Mouse (Mus musculus) T-helper 2 cell (primary cell): ENCODE measurements around the gene Setx.

ENCODE experiments used
- in situ Hi-C: fragments of 300-600 bp; cut with MboI, MseI; formaldehyde crosslinking; loops from one replicate; pipeline ENCODE4 v1.15.1; 2025; ENCODE audit warnings: high pct_unique_total_duplicates

Gene Setx

DNA sequence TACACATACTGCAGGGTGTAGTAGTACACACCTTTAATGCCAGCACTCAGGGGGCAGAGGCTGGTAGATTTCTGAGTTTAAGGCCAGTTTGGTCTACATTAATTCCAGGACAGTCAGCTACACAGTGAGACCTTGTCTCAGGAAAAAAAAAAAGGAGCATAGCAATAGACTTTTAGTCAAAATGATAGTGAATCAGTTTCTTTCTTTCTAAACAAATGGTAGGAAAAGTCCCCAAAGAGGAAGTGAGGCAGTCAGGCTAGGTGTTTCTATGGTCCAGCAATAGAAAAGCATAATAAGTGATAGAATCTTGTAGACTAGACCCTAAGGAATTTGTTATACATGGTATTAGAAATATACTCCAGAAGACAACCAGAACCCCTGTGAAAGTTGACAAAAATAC lies 11.2 kb downstream of the Setx start:
- in situ Hi-C loops: loop anchor here (5.0 kb wide), 1 partner anchor 37 kb away; no protein-coding TSS in a partner anchor

DNA sequence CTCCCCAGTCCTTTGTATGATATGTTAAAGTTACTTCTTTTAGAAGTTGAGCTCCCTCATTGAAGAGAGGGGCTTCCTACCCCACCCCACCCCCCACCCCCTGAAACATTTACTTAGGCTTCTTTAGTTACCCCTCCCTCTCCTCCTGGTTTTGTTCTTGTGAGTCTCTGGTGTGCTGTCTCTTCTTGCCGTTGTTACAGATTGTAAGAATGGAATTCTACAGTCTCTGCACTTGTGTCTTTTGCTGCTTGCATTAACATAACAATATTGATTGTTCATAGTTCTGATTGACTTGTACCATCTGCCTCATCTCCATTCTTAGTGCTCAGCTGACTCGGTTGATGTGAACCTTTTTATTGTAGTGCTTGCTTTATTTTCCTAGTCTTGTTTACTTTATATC lies 28.0 kb downstream of the Setx start:
- in situ Hi-C loops: loop anchor here (10.0 kb wide), 1 partner anchor 853 kb away; no protein-coding TSS in a partner anchor

DNA sequence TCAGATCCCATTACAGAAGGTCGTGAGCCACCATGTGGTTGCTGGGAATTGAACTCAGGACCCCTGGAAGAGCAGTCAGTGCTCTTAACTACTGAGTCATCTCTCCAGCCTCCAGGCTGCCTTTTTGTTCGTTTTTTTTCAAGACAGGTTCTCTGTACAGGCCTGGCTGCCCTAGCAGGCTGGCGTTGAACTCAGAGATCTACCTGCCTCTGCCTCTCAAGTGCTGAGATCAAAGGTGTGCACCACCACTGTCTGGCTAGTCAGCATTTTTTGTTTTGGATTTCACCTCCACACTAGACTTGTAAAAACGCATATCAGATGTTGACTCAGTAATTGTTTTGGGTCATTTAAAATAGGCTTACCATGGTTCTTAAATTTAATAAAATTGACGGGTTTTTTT lies 44.1 kb downstream of the Setx start:
- in situ Hi-C loops: no loop called here

DNA sequence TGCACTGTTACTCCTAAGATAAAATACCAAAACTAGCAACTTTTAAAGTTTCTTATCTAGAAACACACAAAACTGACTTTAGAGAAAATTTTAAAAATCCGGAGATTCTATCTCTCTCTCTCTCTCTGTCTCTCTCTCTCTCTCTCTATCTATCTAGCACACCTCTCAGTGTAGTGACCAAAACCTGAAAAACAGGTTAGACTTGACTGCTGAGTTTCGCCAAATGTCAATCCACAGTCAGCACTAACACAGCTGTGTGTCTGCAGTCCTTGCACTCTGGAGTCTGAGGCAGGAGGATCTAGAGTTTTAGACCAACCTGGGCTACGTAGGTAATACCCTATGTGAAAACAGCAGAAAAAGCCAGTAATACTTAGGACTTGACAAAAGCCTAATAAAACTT lies 50.9 kb downstream of the Setx start:
- in situ Hi-C loops: loop anchor here (5.0 kb wide), 1 partner anchor 38 kb away; no protein-coding TSS in a partner anchor

DNA sequence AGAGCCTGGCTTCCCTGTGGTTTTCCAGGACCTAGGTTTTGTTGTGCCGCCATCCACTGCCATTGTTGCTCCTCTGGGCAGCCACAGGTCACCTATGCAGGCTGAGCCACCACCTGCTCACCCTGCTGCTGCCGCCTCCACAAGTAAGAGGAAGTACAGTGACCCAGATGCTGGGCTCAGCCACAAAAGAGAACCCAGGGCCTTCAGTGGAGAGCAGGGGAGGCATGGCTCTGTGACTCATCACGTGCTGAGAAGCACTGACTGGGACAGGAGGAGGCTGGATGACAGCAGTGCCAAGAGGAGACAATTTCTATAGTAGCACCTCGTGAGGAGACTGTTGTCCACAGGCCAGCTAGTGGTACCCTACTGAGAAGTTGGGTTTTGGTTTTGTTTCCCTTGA lies 55.8 kb downstream of the Setx start:
- in situ Hi-C loops: no loop called here

DNA sequence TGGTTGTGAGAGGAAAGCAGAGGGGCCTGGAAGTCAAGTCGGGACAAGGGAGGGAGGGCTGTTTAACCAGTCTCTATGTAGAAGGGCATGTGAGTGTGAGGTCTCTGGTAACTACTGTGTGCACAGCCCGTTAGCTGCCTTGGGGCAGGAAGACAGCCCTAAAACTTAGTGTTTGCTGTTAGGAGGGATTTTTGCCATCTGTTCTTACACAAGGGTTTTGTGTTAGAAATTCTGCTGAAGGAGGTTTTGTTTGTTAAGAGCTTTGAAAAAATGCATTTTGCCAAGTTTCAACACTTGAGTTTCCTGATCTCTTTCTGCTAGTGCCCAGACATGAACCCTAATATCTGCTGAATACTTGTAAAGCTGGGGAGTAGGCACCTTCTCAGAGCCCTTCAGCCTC lies 57.1 kb downstream of the Setx start:
- in situ Hi-C loops: no loop called here

DNA sequence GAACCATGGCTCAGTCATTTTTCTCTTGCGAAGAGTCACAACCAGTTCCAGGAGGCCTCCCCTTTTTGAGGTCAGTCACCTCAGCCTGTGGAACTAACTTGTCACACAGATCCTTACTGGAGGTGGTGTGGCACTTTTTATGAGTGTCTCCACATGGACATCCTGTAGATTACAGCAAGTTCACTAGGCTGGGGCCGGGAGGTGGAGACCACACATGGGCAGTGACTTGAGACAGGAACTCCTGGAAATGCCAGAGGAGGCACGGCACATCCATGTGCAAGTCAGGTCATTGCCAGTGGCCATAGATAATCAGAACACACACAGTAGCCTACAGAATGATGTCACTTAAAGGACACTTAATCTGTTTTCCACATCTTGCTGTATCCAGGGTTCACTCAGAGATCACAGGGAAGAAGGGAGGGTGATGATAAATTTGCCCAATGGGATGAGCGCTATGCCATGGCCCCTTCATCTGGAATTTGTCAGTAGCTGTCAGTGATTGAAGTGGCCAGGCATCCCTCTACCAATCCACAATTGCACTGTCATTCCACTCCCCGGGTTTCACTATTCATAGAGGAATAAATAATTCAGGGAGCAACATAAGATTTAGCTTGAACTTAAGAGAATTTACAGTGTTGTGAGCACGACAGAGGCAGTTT lies 59.4 kb downstream of the Setx start:
- in situ Hi-C loops: no loop called here

DNA sequence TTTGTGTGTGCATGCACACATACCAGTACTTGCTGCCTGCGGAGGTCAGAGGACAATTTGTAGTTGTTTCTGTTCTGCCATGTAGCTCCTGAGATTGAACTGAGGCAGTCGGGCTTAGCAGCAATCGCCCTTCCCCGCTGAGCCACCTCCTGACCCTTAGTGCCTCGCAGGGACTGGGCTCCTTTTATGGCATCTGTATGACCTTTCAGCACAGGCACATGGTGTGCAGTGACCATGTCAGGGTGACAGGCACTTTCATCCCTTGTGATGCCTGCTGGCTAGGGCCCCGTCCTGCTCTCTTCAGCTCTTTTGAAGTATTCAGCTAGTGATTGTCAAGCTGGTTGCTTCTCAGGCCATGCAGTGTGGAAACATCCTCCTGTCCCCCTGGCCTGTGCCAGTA lies 62.2 kb downstream of the Setx start:
- in situ Hi-C loops: no loop called here

DNA sequence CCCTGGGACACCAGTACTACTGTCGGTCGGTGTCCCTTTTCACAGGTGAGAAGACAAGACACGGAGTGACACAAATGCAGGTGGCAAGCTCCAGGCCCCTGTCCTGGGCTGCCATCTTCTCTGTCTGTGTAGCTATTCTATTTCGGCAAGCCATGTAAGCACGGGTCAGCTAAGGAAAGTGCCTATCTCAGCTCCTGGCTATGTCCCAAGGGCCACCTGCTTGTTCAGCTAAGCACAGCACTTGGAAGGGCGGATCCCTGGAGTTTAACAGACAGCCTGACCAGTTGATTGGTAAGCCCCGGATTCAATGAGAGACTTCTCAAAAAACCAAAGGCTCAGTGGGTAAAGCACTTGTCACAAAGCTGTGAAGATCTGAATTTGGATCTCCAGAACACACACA lies 66.4 kb downstream of the Setx start:
- in situ Hi-C loops: no loop called here

DNA sequence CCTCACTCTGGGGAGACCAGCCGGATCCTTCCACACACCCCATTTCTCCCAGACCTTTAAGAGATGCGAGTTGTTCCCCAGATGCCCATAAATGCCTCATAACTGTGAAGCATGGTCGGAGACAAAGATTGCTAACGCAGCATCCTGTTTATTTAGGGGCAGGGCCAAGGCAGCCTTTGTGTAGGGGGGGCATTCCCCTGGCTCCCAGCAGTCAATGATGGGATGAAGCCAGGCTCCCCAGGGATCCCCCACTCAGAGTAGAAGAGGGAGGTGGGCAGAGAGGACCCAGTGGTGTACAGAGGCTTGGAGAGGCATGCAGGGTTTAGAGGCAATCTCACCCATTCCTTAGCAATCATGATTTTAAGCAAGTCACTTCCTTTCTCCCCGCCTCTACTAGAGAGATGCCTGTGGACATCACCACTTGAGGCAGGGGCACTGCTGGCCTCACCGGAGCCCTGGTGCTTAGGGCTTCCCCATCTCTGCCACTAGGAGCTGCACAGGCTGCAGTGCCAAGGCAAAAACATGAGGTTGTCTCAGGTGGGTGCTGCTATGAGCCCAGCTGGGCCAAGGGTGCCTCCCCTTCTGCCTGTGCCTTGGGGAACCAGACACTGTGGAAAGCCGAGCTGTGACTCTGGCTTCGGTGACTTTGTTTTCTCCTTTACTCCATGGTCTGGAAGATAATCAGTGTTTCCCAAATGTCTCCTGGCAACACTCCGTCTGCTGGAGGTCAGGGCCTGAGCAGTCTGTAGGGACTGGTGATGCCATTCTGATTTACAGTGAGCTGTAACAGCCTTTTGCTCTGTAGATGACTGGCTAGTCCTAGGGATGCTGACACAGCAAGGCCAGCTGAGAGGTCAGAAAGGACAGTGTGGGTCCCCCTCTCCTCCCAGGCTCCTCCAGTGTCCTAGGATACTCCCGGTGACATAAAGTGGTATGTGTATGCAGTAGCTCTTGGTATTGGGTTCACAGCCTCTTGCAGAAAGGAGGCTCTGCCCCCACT lies 67.5 kb downstream of the Setx start:
- in situ Hi-C loops: no loop called here

DNA sequence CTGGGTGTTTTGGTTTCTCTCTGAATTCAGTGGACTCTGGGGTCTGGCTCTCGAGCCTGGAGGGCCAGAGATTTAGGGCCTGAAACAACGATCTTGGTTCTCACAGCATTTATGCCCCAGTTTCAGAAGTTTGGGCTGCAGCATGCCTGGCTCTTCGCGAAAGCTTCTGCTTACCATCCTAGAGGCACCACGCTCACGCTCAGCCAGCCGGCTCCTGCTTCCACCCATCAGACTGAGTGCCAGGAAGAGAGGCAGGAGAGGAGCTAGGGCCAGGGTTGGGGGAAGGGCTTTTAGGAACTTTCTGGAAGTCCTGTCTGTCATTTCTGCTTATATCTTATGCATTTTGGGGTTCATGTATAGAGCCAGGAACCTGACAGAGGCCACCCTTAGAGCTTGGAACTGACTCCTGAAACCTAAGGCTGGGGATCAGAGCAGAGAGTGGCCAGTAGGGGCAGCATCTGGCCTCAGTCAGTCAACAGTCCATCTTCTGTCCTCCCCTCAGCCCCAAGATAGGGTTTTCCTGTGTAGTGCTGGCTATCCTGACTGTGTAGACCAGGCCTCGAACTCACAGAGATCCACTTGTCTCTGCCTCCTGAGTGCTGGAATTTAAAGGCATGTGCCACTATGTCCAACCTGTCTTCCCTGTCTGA lies 68.8 kb downstream of the Setx start:
- in situ Hi-C loops: no loop called here

DNA sequence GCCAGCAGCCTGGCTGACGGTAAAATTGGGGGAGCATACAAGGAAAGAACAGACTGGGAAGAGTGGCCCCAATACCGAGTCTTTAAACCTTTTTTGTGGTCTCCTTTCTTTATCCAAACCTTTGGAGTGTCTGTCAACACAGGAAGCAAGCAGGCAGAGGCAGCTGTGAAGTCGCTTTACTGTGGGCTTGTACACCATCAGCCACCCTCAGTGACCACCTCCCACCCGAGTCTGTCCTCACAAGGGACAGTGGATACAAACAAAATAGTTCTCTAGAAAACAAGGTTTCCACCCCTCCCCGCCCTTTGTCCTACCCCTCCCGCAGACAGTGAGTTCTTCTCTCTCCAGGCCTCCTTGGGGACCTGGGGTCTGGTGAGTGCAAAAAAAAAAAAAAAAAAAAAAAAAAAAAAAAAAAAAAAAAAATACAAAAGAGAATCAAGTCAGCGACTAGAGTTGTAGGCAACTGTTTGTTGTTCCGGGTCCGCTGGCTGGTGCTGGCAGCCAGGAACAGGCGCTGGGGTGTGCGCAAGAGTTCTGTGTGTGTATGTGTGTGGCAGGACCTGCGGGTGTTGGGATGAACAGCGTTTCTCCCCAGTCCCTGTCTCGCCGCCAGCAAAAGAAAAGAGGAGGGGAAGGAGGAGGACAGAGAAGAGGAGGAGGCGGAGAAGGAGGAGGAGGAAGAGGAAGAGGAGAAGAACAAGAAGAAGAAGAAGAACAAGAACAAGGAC lies 70.0 kb downstream of the Setx start:
- in situ Hi-C loops: no loop called here

DNA sequence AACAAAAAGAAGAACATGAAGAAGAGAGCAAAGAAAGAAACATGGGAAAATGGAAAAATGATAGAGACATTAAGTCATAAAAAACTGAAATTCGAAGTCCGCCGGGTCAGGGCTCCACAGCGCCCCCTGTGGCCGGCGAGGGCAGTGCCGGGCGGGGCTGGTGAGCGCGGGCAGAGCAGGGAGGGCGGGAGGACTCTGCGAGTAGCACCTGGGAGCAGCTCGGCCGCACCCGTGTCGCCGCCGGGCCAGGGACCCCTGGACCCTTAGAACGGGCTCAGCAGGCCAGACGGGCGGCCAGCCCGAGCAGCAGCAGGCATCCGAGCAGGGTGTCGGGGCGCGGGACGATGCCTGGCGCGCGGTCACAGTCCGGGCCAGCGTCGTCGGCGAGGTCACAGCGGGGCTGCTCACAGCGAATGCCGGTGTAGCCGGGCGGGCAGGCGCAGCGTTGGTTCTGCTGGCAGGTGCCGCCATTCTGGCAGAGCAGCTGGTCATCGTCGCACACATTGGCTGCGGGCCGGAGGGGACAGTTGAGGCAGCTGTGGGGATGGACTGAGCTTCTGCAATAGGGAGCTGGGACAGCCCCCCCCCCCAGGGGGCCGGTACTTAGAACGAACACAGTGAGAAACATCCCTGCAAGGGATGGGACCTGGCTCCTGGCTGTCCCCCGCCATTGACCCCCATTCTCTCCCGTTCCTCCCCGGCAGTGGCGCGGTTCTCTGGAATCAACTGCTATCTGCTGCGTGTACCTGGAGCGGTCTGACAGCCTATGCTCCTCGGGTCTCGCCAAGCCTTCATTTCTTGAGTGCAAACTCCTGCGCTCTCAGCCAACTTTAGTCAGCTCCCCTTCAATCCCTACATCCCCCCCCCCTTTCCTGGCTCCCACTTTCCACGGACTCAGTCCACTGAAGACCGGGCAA lies 70.8 kb downstream of the Setx start:
- in situ Hi-C loops: no loop called here

DNA sequence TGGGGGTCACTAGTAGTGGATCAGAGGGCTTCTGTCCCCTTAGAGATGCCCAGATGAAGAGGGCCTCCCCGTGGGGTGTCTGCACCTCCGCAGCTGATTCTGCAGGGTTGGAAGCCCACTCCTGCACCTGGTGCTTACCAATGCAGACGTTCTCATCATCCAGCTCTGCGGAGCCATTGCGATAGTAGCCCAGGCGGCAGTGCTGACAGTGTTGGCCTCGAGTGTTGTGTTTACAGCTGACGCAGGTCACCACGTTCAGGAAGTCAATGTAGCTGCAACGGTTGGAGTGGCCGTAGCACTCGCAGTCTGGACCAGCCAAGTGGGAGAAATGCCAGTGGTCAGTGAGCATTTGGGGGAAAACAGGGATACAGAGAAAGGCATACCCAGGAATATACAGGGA lies 72.9 kb downstream of the Setx start:
- in situ Hi-C loops: no loop called here

DNA sequence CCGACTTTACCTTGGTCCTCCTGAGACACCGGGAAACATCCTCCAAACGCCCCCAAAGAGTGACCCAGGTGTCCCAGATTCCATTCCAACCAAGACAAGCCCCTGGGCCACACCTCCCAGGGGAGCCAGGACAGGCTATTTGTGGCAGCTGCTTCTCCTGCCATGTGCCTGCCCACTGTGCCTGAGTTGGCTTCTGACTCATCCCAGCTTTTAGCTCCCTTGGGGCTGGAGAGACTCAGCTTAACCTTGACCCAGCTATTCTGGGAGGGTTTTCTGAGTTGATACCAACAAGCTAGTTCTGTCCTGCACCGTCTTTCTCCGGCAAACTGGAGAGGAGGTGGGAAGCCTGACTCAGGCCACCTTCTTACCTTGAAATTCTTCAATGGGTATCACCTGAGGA lies 74.5 kb downstream of the Setx start:
- in situ Hi-C loops: no loop called here

DNA sequence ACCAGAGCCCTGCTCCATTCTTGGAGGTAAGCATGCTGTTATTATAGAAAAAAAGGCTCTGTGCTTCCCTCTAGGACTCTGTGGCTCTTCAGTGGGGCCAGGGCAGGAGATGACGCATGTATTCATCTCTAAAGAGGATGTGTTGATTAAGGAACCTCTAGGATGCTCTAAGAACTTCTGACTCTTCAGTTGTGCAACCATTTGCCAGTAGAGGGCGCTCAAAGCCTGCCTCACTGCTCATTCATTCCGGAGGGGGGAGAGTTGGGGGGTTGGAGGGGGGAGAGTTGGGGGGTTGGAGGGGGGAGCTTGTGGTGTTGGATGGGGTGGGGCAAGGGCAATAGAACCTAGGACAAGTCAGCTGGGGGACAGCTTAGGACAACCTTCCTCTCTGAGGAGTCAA lies 75.9 kb downstream of the Setx start:
- in situ Hi-C loops: no loop called here

DNA sequence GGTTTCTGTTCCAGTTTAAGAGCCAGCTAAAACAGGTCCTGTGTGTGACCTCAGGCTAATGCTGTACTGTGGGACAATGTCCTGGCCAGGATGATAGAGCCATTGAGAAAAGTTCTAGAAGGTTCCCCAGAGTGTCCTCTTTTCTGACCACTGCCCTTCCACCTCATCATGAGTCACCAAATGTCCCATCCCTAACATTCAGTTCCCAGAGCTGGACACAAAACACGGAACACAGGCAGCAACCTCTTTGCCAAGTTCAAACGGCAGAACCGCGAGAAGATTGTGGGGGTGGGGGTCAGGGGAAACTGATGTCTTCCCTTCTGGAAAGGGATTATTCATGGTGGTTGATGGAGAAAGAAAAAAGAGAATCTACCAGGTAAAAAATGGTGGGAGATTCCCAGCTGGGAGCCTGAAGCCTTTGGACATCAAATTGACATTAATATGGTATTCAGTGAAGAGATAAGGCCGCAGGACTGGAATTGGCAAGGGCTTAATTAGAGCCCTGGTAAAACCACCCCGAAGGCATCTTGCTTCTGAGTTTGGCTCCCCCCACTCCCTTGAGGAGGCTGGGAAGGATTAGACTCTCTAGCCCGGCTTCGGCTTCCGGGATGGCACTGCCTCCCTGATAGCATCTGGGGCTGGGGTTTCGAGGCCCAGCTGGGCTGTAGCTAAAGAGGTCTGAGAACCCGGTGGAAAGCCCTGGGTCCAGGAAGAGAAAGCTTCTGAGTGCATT lies 77.4 kb downstream of the Setx start:
- in situ Hi-C loops: no loop called here

DNA sequence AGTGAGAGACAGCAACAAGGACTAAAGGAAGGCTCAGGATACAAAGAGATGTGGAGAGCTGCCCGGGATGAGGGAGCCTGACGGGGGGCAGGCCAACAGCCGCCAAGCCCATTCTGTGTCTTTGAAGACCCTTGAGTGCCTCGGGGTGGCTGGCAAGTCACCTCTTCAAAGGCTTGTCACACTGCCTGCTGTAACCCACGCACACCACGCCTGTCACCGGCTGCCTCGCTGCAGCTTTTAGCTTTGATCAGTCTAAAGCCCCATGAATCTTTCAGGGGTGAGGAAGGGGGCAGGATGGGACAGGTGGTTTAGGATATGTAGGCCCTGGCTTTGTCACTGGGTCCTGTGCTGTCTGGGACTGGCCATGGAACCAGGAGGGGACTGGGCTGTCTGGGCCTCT lies 82.2 kb downstream of the Setx start:
- in situ Hi-C loops: no loop called here

DNA sequence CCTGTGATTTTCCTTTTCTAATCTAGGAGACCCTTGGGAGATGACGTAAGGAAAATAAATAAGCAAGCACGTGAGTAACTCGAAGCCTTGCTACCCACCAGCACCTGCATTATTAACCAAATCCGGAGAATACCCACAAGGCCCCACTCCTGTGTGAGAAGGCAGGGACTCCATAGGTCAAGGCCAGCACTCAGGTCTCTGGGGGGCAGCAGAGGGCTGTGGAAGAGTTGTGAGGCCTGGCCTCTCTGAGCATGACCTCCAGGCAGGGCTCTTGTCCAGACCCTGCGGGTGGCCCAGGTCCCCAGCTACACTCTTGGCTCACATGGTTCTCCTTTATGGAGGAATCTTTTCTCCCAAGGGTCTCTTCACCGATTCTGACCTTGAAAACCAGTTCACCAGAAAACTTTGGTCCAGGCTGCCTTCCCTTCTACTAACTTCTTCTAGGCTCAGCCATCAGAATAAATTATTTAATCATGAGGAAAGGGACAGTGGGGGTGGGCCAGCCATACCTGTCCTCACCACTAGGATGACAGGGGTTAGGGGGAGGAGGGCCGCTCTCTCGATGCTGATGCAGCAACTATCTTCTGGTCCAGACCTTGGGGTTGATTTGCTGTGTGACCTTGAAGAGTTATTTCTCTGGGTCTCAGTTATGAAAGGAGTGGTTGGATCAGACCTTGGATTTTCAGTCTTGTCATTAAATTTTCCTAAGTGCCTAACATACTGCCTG lies 92.5 kb downstream of the Setx start:
- in situ Hi-C loops: no loop called here
